Mouse (Mus musculus) MEL (cell line): ENCODE data around the gene Mroh2a.

ENCODE experiments used
- E2F4 ChIP-seq: IDR thresholded peaks from 2 replicates; pipeline ENCODE4 v1.6.1; 2011; ENCODE audit warnings: low read depth, low read length, improper control_type of control experiment, borderline replicate concordance
- KAT2A ChIP-seq: conservative IDR thresholded peaks from 2 replicates; pipeline ENCODE4 v1.6.1; 2012; ENCODE audit warnings: low read depth, low read length, improper control_type of control experiment, inconsistent platforms
- POLR2A ChIP-seq, 2 experiments: IDR thresholded peaks; 2 replicates each; pipeline ENCODE4 v1.6.1; 2011 to 2012; ENCODE audit warnings: low read length in 2 of 2, mild to moderate bottlenecking in 2 of 2, control low read depth in 1 of 2, improper control_type of control experiment in 1 of 2, low read depth in 1 of 2, moderate library complexity in 1 of 2; ENCODE audit not compliant: control insufficient read depth in 1 of 2, insufficient read depth in 1 of 2, poor library complexity in 1 of 2

GRCm38 (mm10) chr1:88243861-88244260 is 17.1 kb downstream of the Mroh2a start:
- TF ChIP-seq KAT2A (no peak), E2F4 (no peak), POLR2A (IDR thresholded peaks at IDR 0.05; ENCODE audit: control insufficient read depth in 1 of 2, insufficient read depth in 1 of 2, low read depth in 1 of 2, low read length in 2 of 2, poor library complexity in 1 of 2) (no peak)
